Mouse (Mus musculus): ENCODE measurements around the gene Nos2. TPM values are rescaled to one million over a fixed set of nuclear protein-coding genes. Genes with fewer than 3 reads are reported as not detected.
"Not testable (repeated sequence)": the region's sequence is repeated elsewhere in the genome, so short reads cannot be mapped to it uniquely, and the experiment has no call there.

The Nos2 gene
- total and polyA plus RNA-seq, 2 experiments from 2014 or later = 0.53 to 1.7 TPM

GRCm38 (mm10) chr11:78990096-78990495, 69.5 kb downstream of the Nos2 start:
- Histone ChIP-seq H3K27ac (ENCODE audit: low read depth) (no peak overlapping the region), H3K9me3 (replicated peaks; ENCODE audit: control insufficient read depth, low read length) (0 out of 2 replicates have a peak, but pooled peaks cover 4% of the 10 kb centered on the region), H3K9ac (replicated peaks; ENCODE audit: low read depth, low read length) (no peak overlapping the region), H3K27me3 (ENCODE audit: control insufficient read depth, insufficient read depth, low read length) (no peaks in the 10 kb centered on the region), H3K36me3 (replicated peaks; ENCODE audit: control insufficient read depth, insufficient read depth, low read length) (no peaks in the 10 kb centered on the region), H3K4me3 (ENCODE audit: low read depth, low read length) (no peak overlapping the region), H3K4me2 (ENCODE audit: low read depth, low read length) (no peak overlapping the region), H3K4me1 (ENCODE audit: control insufficient read depth, insufficient read depth) (no peaks in the 10 kb centered on the region)
- TF ChIP-seq CTCF (IDR thresholded peaks at IDR 0.05; ENCODE audit: low read depth) (no peak), EP300 (IDR thresholded peaks at IDR 0.05; ENCODE audit: low read depth) (no peak)
- DNase-seq (ENCODE audit: low spot score) (no peak), ATAC-seq (ENCODE audit: insufficient read depth, low read depth) (no peak)
- WGBS = 78% methylated on average over 9 of the region's 9 CpGs

DNA sequence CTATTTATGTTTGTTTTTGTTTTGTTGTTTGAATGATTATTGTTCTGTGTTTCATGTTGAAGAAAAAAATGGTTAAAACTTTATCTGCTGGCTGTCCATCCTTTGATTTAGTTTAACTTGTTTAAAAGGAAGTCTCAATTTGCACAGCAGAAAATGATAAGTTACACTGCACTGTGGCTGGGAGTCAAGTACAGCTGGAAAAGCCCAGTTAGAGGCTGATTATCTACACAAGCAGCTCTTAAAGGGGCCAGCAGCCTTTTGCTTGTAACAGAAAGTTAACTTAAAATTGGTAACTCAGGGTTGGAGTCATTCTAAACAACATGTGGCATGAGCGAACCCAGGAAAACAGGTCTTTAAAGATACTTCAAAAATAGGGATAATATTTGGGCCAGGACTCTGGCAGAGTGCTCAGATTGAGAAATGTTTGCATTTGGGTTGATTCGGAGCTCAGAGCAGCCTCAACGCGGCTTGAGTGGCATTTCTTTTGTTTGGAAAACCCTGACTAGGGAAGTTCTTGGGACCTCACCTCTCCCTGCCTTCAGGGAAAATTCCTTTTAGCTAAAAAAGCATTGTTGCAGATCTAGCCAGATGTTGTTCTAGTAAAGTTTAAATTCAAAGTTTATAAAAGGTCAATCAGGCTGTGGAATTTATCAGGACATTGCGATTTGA, 70.4 kb downstream of the Nos2 start:
- H3K4me2 ChIP-seq (ENCODE audit: low read depth, low read length); H3K9ac ChIP-seq (replicated peaks; ENCODE audit: low read depth, low read length); H3K4me3 ChIP-seq (ENCODE audit: low read depth, low read length); H3K4me1 ChIP-seq (ENCODE audit: control insufficient read depth, insufficient read depth); DNase-seq (ENCODE audit: low spot score); H3K36me3 ChIP-seq (replicated peaks; ENCODE audit: control insufficient read depth, insufficient read depth, low read length); H3K9me3 ChIP-seq (replicated peaks; ENCODE audit: control insufficient read depth, low read length); H3K27me3 ChIP-seq (ENCODE audit: control insufficient read depth, insufficient read depth, low read length); H3K27ac ChIP-seq (ENCODE audit: low read depth); ATAC-seq (ENCODE audit: insufficient read depth, low read depth): not testable (repeated sequence)
- WGBS = 77% methylated on average over 5 of the region's 5 CpGs

GRCm38 (mm10) chr11:78999118-78999517, 78.5 kb downstream of the Nos2 start:
- no peaks in the 10 kb centered on the region; the same call in 1 of the 2 replicates for H3K4me1 ChIP-seq (ENCODE audit: control insufficient read depth, insufficient read depth)
- H3K9ac ChIP-seq (replicated peaks; ENCODE audit: low read depth, low read length) = no peak overlapping the region
- no peak overlapping the region for H3K4me2 ChIP-seq (ENCODE audit: low read depth, low read length)
- no peaks in the 10 kb centered on the region for H3K36me3 ChIP-seq (replicated peaks; ENCODE audit: control insufficient read depth, insufficient read depth, low read length)
- H3K9me3 ChIP-seq (replicated peaks; ENCODE audit: control insufficient read depth, low read length) = 0 out of 2 replicates have a peak, but pooled peaks cover 12% of the 10 kb centered on the region
- DNase-seq (ENCODE audit: low spot score) = no peak
- 63% methylated on average over 6 of the region's 6 CpGs for WGBS
- H3K27me3 ChIP-seq (ENCODE audit: control insufficient read depth, insufficient read depth, low read length) = no peaks in the 10 kb centered on the region
- TF ChIP-seq EP300 (IDR thresholded peaks at IDR 0.05; ENCODE audit: low read depth) = no peak
- TF ChIP-seq CTCF (IDR thresholded peaks at IDR 0.05; ENCODE audit: low read depth) = no peak
- no peak overlapping the region for H3K27ac ChIP-seq (ENCODE audit: low read depth)
- ATAC-seq (ENCODE audit: insufficient read depth, low read depth) = no peak
- no peak overlapping the region for H3K4me3 ChIP-seq (ENCODE audit: low read depth, low read length)

GRCm38 (mm10) chr11:79001871-79002270, 81.3 kb downstream of the Nos2 start:
- DNase-seq (ENCODE audit: low spot score) = no peak
- 84% methylated on average over 4 of the region's 4 CpGs for WGBS
- H3K27ac ChIP-seq (ENCODE audit: low read depth) = peak overlapping the region; percentile 88

GRCm38 (mm10) chr11:79002551-79002951, 82.0 kb downstream of the Nos2 start:
- DNase-seq (ENCODE audit: low spot score) (peak; percentile 52), ATAC-seq (ENCODE audit: insufficient read depth, low read depth) (peak; percentile 62)
- H3K9me3 ChIP-seq (replicated peaks; ENCODE audit: control insufficient read depth, low read length) = no peaks in the 10 kb centered on the region
- no peak overlapping the region for H3K4me2 ChIP-seq (ENCODE audit: low read depth, low read length)
- 54% methylated on average over 5 of the region's 5 CpGs for WGBS
- H3K4me3 ChIP-seq (ENCODE audit: low read depth, low read length) = no peak overlapping the region
- H3K4me1 ChIP-seq (ENCODE audit: control insufficient read depth, insufficient read depth) = no peaks in the 10 kb centered on the region; the same call in 1 of the 2 replicates
- H3K36me3 ChIP-seq (replicated peaks; ENCODE audit: control insufficient read depth, insufficient read depth, low read length) = no peaks in the 10 kb centered on the region
- no peak; the same call in 1 of the 2 replicates for TF ChIP-seq EP300 (IDR thresholded peaks at IDR 0.05; ENCODE audit: low read depth)
- no peak for TF ChIP-seq CTCF (IDR thresholded peaks at IDR 0.05; ENCODE audit: low read depth)
- no peak overlapping the region for H3K9ac ChIP-seq (replicated peaks; ENCODE audit: low read depth, low read length)
- no peaks in the 10 kb centered on the region for H3K27me3 ChIP-seq (ENCODE audit: control insufficient read depth, insufficient read depth, low read length)
- peak overlapping the region; percentile 88 for H3K27ac ChIP-seq (ENCODE audit: low read depth)

More at GRCm38 (mm10) chr11:79001871-79002270, 81.3 kb downstream of the Nos2 start:
- Histone ChIP-seq H3K4me3 (ENCODE audit: low read depth, low read length) (no peak overlapping the region), H3K9ac (replicated peaks; ENCODE audit: low read depth, low read length) (no peak overlapping the region), H3K27me3 (ENCODE audit: control insufficient read depth, insufficient read depth, low read length) (no peaks in the 10 kb centered on the region), H3K4me2 (ENCODE audit: low read depth, low read length) (no peak overlapping the region), H3K36me3 (replicated peaks; ENCODE audit: control insufficient read depth, insufficient read depth, low read length) (no peaks in the 10 kb centered on the region), H3K4me1 (ENCODE audit: control insufficient read depth, insufficient read depth) (no peaks in the 10 kb centered on the region; the same call in 1 of the 2 replicates), H3K9me3 (replicated peaks; ENCODE audit: control insufficient read depth, low read length) (0 out of 2 replicates have a peak, but pooled peaks cover 6% of the 10 kb centered on the region)
- no peak for ATAC-seq (ENCODE audit: insufficient read depth, low read depth)
- TF ChIP-seq EP300 (IDR thresholded peaks at IDR 0.05; ENCODE audit: low read depth) (no peak), CTCF (IDR thresholded peaks at IDR 0.05; ENCODE audit: low read depth) (no peak)

Data from heart, postnatal 0 days (tissue).